Mouse (Mus musculus): Measurements from ENCODE around the gene Cacnb4.

Cacnb4 gene

GRCm38 (mm10) chr2:52647255-52647998 is 29.2 kb downstream of the Cacnb4 start:
- no peak for DNase-seq

GRCm38 (mm10) chr2:52643657-52644056 is 33.0 kb downstream of the Cacnb4 start:
- DNase-seq: no peak

GRCm38 (mm10) chr2:52639530-52639875 is 37.1 kb downstream of the Cacnb4 start:
- DNase-seq: no peak

- DNase-seq: peak; percentile 34 to 36
Measured at GRCm38 (mm10) chr2:52638857-52639529, 37.6 kb downstream of the Cacnb4 start.

- peak; percentile 35 to 37 for DNase-seq
Measured at GRCm38 (mm10) chr2:52638226-52638625, 38.4 kb downstream of the Cacnb4 start.

- no peak for DNase-seq
Measured at GRCm38 (mm10) chr2:52636051-52636450, 40.6 kb downstream of the Cacnb4 start.

- DNase-seq: no peak
Measured at GRCm38 (mm10) chr2:52635358-52635757, 41.3 kb downstream of the Cacnb4 start.

- DNase-seq: peak; percentile 81 to 83
Measured at GRCm38 (mm10) chr2:52632880-52633279, 43.8 kb downstream of the Cacnb4 start.

- DNase-seq: peak; percentile 34 to 51
Measured at GRCm38 (mm10) chr2:52628186-52628585, 48.4 kb downstream of the Cacnb4 start.

GRCm38 (mm10) chr2:52626266-52626665 is 50.4 kb downstream of the Cacnb4 start:
- DNase-seq: no peak

- DNase-seq: no peak
Measured at GRCm38 (mm10) chr2:52625731-52626130, 50.9 kb downstream of the Cacnb4 start.

- DNase-seq: no peak
Measured at GRCm38 (mm10) chr2:52623921-52624404, 52.7 kb downstream of the Cacnb4 start.

GRCm38 (mm10) chr2:52623461-52623860 is 53.2 kb downstream of the Cacnb4 start:
- DNase-seq: no peak

GRCm38 (mm10) chr2:52622616-52623015 is 54.0 kb downstream of the Cacnb4 start:
- DNase-seq: no peak

- no peak for DNase-seq
Measured at GRCm38 (mm10) chr2:52619406-52619974, 57.1 kb downstream of the Cacnb4 start.

- DNase-seq: no peak
Measured at GRCm38 (mm10) chr2:52618804-52619203, 57.8 kb downstream of the Cacnb4 start.

- peak; percentile 85 to 92 for DNase-seq
Measured at GRCm38 (mm10) chr2:52615429-52615828, 61.2 kb downstream of the Cacnb4 start.

- no peak for DNase-seq
Measured at GRCm38 (mm10) chr2:52613888-52614287, 62.7 kb downstream of the Cacnb4 start.

- no peak for DNase-seq
Measured at GRCm38 (mm10) chr2:52609486-52609885, 67.1 kb downstream of the Cacnb4 start.

GRCm38 (mm10) chr2:52607857-52608485 is 68.7 kb downstream of the Cacnb4 start:
- DNase-seq: no peak

GRCm38 (mm10) chr2:52606331-52606730 is 70.3 kb downstream of the Cacnb4 start:
- DNase-seq: no peak

GRCm38 (mm10) chr2:52605321-52605720 is 71.3 kb downstream of the Cacnb4 start:
- peak; percentile 84 to 87 for DNase-seq

- no peak for DNase-seq
Measured at GRCm38 (mm10) chr2:52604651-52605020, 72.0 kb downstream of the Cacnb4 start.
